ENCODE assay signal across 22 mouse cellular contexts in the genomic region with DNA sequence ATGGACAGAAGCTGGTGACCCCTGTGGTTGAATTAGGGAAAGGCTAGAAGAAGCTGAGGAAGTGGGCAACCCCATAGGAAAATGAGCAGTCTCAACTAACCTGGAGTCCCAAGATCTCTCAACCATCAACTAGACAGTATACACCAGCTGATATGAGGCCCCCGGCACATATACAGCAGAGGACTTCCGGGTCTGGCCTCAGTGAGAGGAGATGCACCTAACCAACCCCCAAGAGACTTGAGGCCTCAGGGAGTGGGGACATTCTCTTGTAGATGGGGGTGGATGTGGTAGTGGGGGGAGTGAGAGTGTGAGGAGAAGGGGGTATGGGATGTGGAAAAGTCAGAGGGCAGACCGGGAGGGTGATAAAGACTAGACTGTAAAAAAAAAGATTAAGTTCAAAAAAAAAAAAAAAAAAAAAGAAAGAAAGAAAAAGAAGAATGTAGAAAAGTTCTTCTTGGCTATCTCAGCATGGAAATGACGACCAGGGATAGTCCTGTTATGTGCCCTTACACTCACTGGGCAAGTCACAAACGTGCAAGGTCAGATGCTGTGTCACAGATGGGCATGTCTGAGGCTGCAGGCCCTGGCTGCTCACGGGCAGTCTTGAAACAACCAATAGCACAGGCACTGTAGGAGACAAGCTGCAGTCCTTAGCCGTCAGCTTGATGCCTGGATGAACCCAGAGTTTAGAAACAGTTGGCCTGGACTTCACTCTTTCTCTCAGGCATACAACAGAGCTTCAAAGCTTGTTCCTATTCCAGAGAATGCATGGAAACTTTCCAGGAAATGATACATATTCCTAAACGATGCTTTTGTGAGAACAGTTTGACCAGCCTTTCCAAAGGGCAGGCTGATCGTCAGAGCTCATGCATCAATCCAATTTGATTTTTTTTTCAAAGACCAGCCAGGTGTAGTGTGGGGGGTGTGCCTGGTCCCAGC. TPM values are rescaled to one million over a fixed set of nuclear protein-coding genes. Genes with fewer than 3 reads are reported as not detected.
DNase-seq lines count a peak whose midpoint lies in the region; ATAC-seq and TF ChIP-seq lines count a peak whose summit lies in the region.
"Had no signal": no experiment of that assay in that cellular context is flagged by ENCODE, and none has a peak within 500 bp of the region (broad histone marks: within the 10 kb centered on the region; RNA-seq: fewer than 3 reads in every experiment).

No protein-coding gene starts in this region.

- TF ChIP-seq RAD21 in CH12.LX (IDR thresholded peaks at IDR 0.05; ENCODE audit: low read depth, low read length): no peak

- no peaks in the 10 kb centered on the region for H3K9me3 ChIP-seq in heart, embryonic 12.5 days (replicated peaks)
- no peaks in the 10 kb centered on the region for H3K9me3 ChIP-seq in lung, embryonic 16.5 days (ENCODE audit: control insufficient read depth, low read length)
- H3K9me3 ChIP-seq in CH12.LX (replicated peaks; ENCODE audit: low read length): no peaks in the 10 kb centered on the region
- H3K9me3 ChIP-seq: embryonic facial prominence, embryonic 12.5 days; forebrain, embryonic 12.5 days; heart, embryonic 13.5 days had no signal

- no peak overlapping the region for H3K9ac ChIP-seq in heart, embryonic 12.5 days
- H3K9ac ChIP-seq in lung, embryonic 16.5 days (ENCODE audit: low read length): no peak overlapping the region
- peak overlapping the region; percentile 12 for H3K9ac ChIP-seq in CH12.LX (ENCODE audit: insufficient read depth, low read depth)
- H3K9ac ChIP-seq: embryonic facial prominence, embryonic 12.5 days; forebrain, embryonic 12.5 days; heart, embryonic 13.5 days had no signal

- 0 out of 2 replicates have a peak, but pooled peaks cover 6% of the 10 kb centered on the region for H3K4me1 ChIP-seq in heart, embryonic 12.5 days (replicated peaks)
- H3K4me1 ChIP-seq in lung, embryonic 16.5 days (replicated peaks; ENCODE audit: control insufficient read depth, insufficient read depth, low read length): no peaks in the 10 kb centered on the region
- H3K4me1 ChIP-seq in CH12.LX (ENCODE audit: control insufficient read depth in 1 of 2, insufficient read depth in 2 of 2): peaks cover 12 to 31% of the 10 kb centered on the region in 2 experiments
- H3K4me1 ChIP-seq: embryonic facial prominence, embryonic 12.5 days; forebrain, embryonic 12.5 days had no signal

- no peaks in the 10 kb centered on the region for H3K27me3 ChIP-seq in heart, embryonic 12.5 days (replicated peaks)
- no peaks in the 10 kb centered on the region for H3K27me3 ChIP-seq in lung, embryonic 16.5 days (ENCODE audit: control insufficient read depth, insufficient read depth, low read depth, low read length)
- no peaks in the 10 kb centered on the region for H3K27me3 ChIP-seq in CH12.LX (replicated peaks)
- H3K27me3 ChIP-seq: embryonic facial prominence, embryonic 12.5 days; forebrain, embryonic 12.5 days; heart, embryonic 13.5 days had no signal

- TF ChIP-seq CTCF in CH12.LX (conservative IDR thresholded peaks at IDR 0.05 in 1 of 2, IDR thresholded peaks at IDR 0.05 in 1 of 2; ENCODE audit: low read depth in 2 of 2, low read length in 2 of 2): no peak

- TF ChIP-seq EP300 in CH12.LX (IDR thresholded peaks at IDR 0.05; ENCODE audit: low read length): peak; percentile 9; the same call in 1 of the 2 replicates

- DNase-seq in heart, adult 11 months: peak; percentile 42
- no peak for DNase-seq in lung, postnatal 36 days
- DNase-seq in CH12.LX (ENCODE audit: extremely low read depth): peak; percentile 69
- peak; percentile 87 for DNase-seq in Muller cell, postnatal 12 days (ENCODE audit: inconsistent ontology term)
- DNase-seq in left cerebral cortex, adult 9 months (ENCODE audit: low spot score in 2 of 2): no peak
- no peak for DNase-seq in kidney, postnatal 14 days
- DNase-seq: B cell, adult 2 months; cerebellum, adult 11 months; cerebellum, adult 8-10 months; cerebellum, postnatal 14 days; embryo, embryonic 11 days; gastrocnemius, postnatal 14 days; heart, postnatal 36 days had no signal

- no peak overlapping the region for H3K27ac ChIP-seq in heart, embryonic 12.5 days (ENCODE audit: poor library complexity, severe bottlenecking)
- H3K27ac ChIP-seq in lung, embryonic 16.5 days (ENCODE audit: low read length): no peak overlapping the region
- peak overlapping the region; percentile 41; the same call in 1 of the 2 replicates for H3K27ac ChIP-seq in CH12.LX (ENCODE audit: insufficient read depth, low read depth)
- H3K27ac ChIP-seq: embryonic facial prominence, embryonic 12.5 days; forebrain, embryonic 12.5 days; heart, embryonic 13.5 days had no signal

- H3K36me3 ChIP-seq in heart, embryonic 12.5 days: no peaks in the 10 kb centered on the region
- no peaks in the 10 kb centered on the region for H3K36me3 ChIP-seq in lung, embryonic 16.5 days (ENCODE audit: control insufficient read depth, insufficient read depth, low read length)
- H3K36me3 ChIP-seq in CH12.LX (replicated peaks in 1 of 2; ENCODE audit: control insufficient read depth in 1 of 2, insufficient read depth in 1 of 2, low read length in 1 of 2): no peaks in the 10 kb centered on the region
- H3K36me3 ChIP-seq: embryonic facial prominence, embryonic 12.5 days; forebrain, embryonic 12.5 days; heart, embryonic 13.5 days had no signal

- no peak for TF ChIP-seq POLR2A in CH12.LX (IDR thresholded peaks at IDR 0.05; ENCODE audit: low read depth, low read length)

- dilution Hi-C loops in CH12.LX (cut with MboI; ENCODE audit: extremely low pct_ligation_motif_present, extremely low pct_unique_long_range_greater_than_20kb, low sequenced_read_pairs): no loop called here

- no peak overlapping the region for H3K4me3 ChIP-seq in heart, embryonic 12.5 days
- H3K4me3 ChIP-seq in lung, embryonic 16.5 days (ENCODE audit: low read length): no peak overlapping the region
- H3K4me3 ChIP-seq in CH12.LX (replicated peaks in 1 of 3; ENCODE audit: low read depth in 2 of 3, low read length in 2 of 3, poor library complexity in 1 of 3): peak overlapping the region in 1 of 3 experiments; percentile 24
- H3K4me3 ChIP-seq: embryonic facial prominence, embryonic 12.5 days; forebrain, embryonic 12.5 days; heart, embryonic 13.5 days had no signal

- in situ Hi-C loops in CH12.LX (cut with MboI; ENCODE audit: low pct_ligation_motif_present, low pct_unique_long_range_greater_than_20kb, low sequenced_read_pairs): no loop called here

- H3K4me2 ChIP-seq in heart, embryonic 12.5 days: no peak overlapping the region
- H3K4me2 ChIP-seq in lung, embryonic 16.5 days (ENCODE audit: low read depth, low read length): no peak overlapping the region
- peak overlapping the region; percentile 44 for H3K4me2 ChIP-seq in CH12.LX (ENCODE audit: insufficient read depth, low read depth, poor library complexity, severe bottlenecking)
- H3K4me2 ChIP-seq: embryonic facial prominence, embryonic 12.5 days; forebrain, embryonic 12.5 days; heart, embryonic 13.5 days had no signal

- WGBS in heart, embryonic 12.5 days: 60% methylated on average over 9 of the region's 9 CpGs
- 52% methylated on average over 9 of the region's 9 CpGs for WGBS in lung, embryonic 16.5 days

- H3K79me2 ChIP-seq in CH12.LX (replicated peaks; ENCODE audit: control insufficient read depth, extremely low read depth, insufficient read depth, poor library complexity, severe bottlenecking): no peaks in the 10 kb centered on the region

- ATAC-seq in heart, embryonic 12.5 days (ENCODE audit: insufficient number of reproducible peaks, low FRiP score): no peak
- peak; percentile 45; the same call in 1 of the 2 replicates for ATAC-seq in lung, embryonic 16.5 days (ENCODE audit: low read depth)
- ATAC-seq: CD4-positive, CD25-positive, alpha-beta regulatory T cell, adult 4 months; forebrain, embryonic 16.5 days; hindbrain, embryonic 16.5 days; inflammation-experienced regulatory T-cells, adult 6 months had no signal

TF ChIP-seq in CH12.LX, 34 proteins besides CTCF, POLR2A, EP300 and RAD21 (continues in another document):
- TF ChIP-seq ETS1 (conservative IDR thresholded peaks at IDR 0.05; ENCODE audit: low read depth, low read length) (peak; percentile 49), IRF4 (IDR thresholded peaks at IDR 0.05; ENCODE audit: low read depth, low read length) (0 out of 2 replicates have a peak, but pooled peaks have one; percentile 26), ZKSCAN1 (IDR thresholded peaks at IDR 0.05; ENCODE audit: borderline replicate concordance, low read depth, low read length) (no peak), HCFC1 (IDR thresholded peaks at IDR 0.05; ENCODE audit: low read depth, low read length) (peak; percentile 20; the same call in 1 of the 2 replicates), TBP (conservative IDR thresholded peaks at IDR 0.05; ENCODE audit: low read depth, low read length) (no peak), MAZ (IDR thresholded peaks at IDR 0.05; ENCODE audit: low read depth, low read length) (no peak), NRF1 (IDR thresholded peaks at IDR 0.05; ENCODE audit: low read depth, low read length) (no peak), KAT2A (IDR thresholded peaks at IDR 0.05; ENCODE audit: insufficient replicate concordance, low read length) (no peak), MAX (IDR thresholded peaks at IDR 0.05; ENCODE audit: low read length) (no peak), ZNF384 (IDR thresholded peaks at IDR 0.05; ENCODE audit: low read depth, low read length) (peak; percentile 52), MEF2A (IDR thresholded peaks at IDR 0.05; ENCODE audit: borderline replicate concordance, low read depth, low read length) (no peak), ZC3H11A (IDR thresholded peaks at IDR 0.05; ENCODE audit: low read depth, low read length) (no peak), ELF1 (IDR thresholded peaks at IDR 0.05; ENCODE audit: low read depth, low read length) (peak; percentile 91), CHD1 (IDR thresholded peaks at IDR 0.05; ENCODE audit: low read depth, low read length) (no peak), SMC3 (IDR thresholded peaks at IDR 0.05; ENCODE audit: low read depth, low read length) (no peak), BHLHE40 (IDR thresholded peaks at IDR 0.05; ENCODE audit: low read depth, low read length) (peak; percentile 45; the same call in 1 of the 2 replicates), ZMIZ1 (IDR thresholded peaks at IDR 0.05; ENCODE audit: low read depth, low read length) (no peak)

RNA-seq across cellular contexts. Expression of gene Enah, which starts 47.0 kb away (rescaled TPM):
- polyA plus RNA-seq in heart, embryonic 12.5 days (2016; fragmentation: Nextera tagmentation; extraction: Ambion mirVana): 22.7 and 24.4 TPM in 2 replicates
- polyA plus RNA-seq in lung, embryonic 16.5 days (2015; fragmentation: Nextera tagmentation; extraction: Ambion mirVana): 9.8 and 10.3 TPM in 2 replicates
- 72.6 and 80.1 TPM in 2 replicates for total RNA-seq in CH12.LX (2012; rRNA removed)
- total RNA-seq in CH12.LX (2014; rRNA removed): 45.3 and 52.4 TPM in 2 replicates
- polyA plus RNA-seq in CH12.LX (2012; ENCODE audit: insufficient read length, low read depth): 75.3 and 79.0 TPM in 2 replicates

RNA-seq across cellular contexts. Expression of gene Srp9, which starts 57.7 kb away (rescaled TPM):
- 122 and 123 TPM in 2 replicates for polyA plus RNA-seq in heart, embryonic 12.5 days (2016; fragmentation: Nextera tagmentation; extraction: Ambion mirVana)
- polyA plus RNA-seq in lung, embryonic 16.5 days (2015; fragmentation: Nextera tagmentation; extraction: Ambion mirVana): 133 and 141 TPM in 2 replicates
- total RNA-seq in CH12.LX (2012; rRNA removed) (135 and 154 TPM in 2 replicates), CH12.LX (2014; rRNA removed) (221 and 235 TPM in 2 replicates)
- 138 and 153 TPM in 2 replicates for polyA plus RNA-seq in CH12.LX (2012; ENCODE audit: insufficient read length, low read depth)

Comparison
In these comparisons a context has a peak if more than half of its experiments do, and no peak if none do; other contexts are left out.
1. DNase-seq: peak in heart, adult 11 months (single experiment), CH12.LX (single experiment) and Muller cell, postnatal 12 days (single experiment); none in lung, postnatal 36 days (single experiment), left cerebral cortex, adult 9 months (0 of 2) and kidney, postnatal 14 days (single experiment).